Mouse (Mus musculus): Measurements from ENCODE around the gene Zcchc13.

DNA sequence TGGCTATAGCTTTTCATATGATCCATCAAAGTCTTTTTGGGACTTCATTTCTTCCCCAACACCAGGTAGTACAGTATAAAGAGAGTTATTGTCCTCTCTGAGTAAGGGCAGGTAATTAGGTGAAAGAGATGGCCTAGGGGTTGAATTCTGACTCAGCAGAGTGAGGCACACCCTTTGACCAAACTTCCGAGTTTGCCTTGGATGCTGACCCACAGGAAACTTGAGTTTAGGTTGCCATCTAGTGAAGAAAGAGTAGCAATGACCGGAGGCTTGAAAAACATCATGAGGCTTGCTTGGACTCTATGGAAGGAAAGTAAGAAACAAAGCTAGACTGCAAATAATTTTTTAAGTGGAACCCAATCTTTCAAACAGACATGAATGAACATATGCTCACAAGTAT is 44.3 kb downstream of the Zcchc13 start:
- peak; percentile 5; the same call in 1 of the 2 replicates for TF ChIP-seq CTCF (IDR thresholded peaks at IDR 0.05; ENCODE audit: low read depth)
- TF ChIP-seq EP300 (IDR thresholded peaks at IDR 0.05; ENCODE audit: low read depth), result no peak

Data from liver, embryonic 14.5 days (tissue).